In genomic region chr1:160053510-160054305, GRCm38 (mm10) we compare ENCODE assay signal across 11 mouse cellular contexts. TPM values are rescaled to one million over a fixed set of nuclear protein-coding genes. Genes with fewer than 3 reads are reported as not detected.
DNase-seq lines count a peak whose midpoint lies in the region; ATAC-seq lines count a peak whose summit lies in the region.
"Had no signal": no experiment of that assay in that cellular context is flagged by ENCODE, and none has a peak within 500 bp of the region (broad histone marks: within the 10 kb centered on the region; RNA-seq: fewer than 3 reads in every experiment).

No protein-coding gene starts in this region.

- H3K4me2 ChIP-seq in heart, embryonic 11.5 days, result no peak overlapping the region
- no peak overlapping the region for H3K4me2 ChIP-seq in midbrain, embryonic 16.5 days (ENCODE audit: low read length)
- H3K4me2 ChIP-seq: embryonic facial prominence, embryonic 12.5 days had no signal

- ATAC-seq in heart, embryonic 11.5 days (replicated peaks; ENCODE audit: insufficient number of reproducible peaks, low FRiP score, low TSS enrichment), result peak; percentile 33; the same call in 1 of the 2 replicates
- no peak for ATAC-seq in midbrain, embryonic 16.5 days

- no peak for DNase-seq in heart, postnatal 4 days
- peak; percentile 86 for DNase-seq in CD4-positive, CD25-positive, alpha-beta regulatory T cell, adult 2 months (ENCODE audit: low read depth, low spot score)
- peak; percentile 38 for DNase-seq in liver
- peak; percentile 29 for DNase-seq in lung, postnatal 14 days
- DNase-seq in urinary bladder, postnatal 10 days (ENCODE audit: low spot score), result no peak
- no peak for DNase-seq in frontal cortex, postnatal 10 days (ENCODE audit: low spot score in 2 of 2)
- DNase-seq: heart, postnatal 10 days had no signal

- no peak overlapping the region for H3K9ac ChIP-seq in heart, embryonic 11.5 days (ENCODE audit: low read depth, low read length)
- no peak overlapping the region for H3K9ac ChIP-seq in midbrain, embryonic 16.5 days (ENCODE audit: low read depth, low read length)
- H3K9ac ChIP-seq: embryonic facial prominence, embryonic 12.5 days had no signal

- no peaks in the 10 kb centered on the region for H3K36me3 ChIP-seq in heart, embryonic 11.5 days (ENCODE audit: control insufficient read depth, insufficient read depth, low read length)
- H3K36me3 ChIP-seq in midbrain, embryonic 16.5 days (ENCODE audit: control insufficient read depth, insufficient read depth, low read length), result no peaks in the 10 kb centered on the region
- H3K36me3 ChIP-seq: embryonic facial prominence, embryonic 12.5 days had no signal

- no peak overlapping the region for H3K4me3 ChIP-seq in heart, embryonic 11.5 days (ENCODE audit: low read depth, low read length)
- H3K4me3 ChIP-seq in midbrain, embryonic 16.5 days (ENCODE audit: low read depth, low read length), result no peak overlapping the region
- H3K4me3 ChIP-seq: embryonic facial prominence, embryonic 12.5 days had no signal

- H3K9me3 ChIP-seq in heart, embryonic 11.5 days (replicated peaks; ENCODE audit: control insufficient read depth, low read length), result no peaks in the 10 kb centered on the region
- H3K9me3 ChIP-seq in midbrain, embryonic 16.5 days (replicated peaks; ENCODE audit: control insufficient read depth, low read length, poor library complexity, severe bottlenecking), result no peaks in the 10 kb centered on the region
- H3K9me3 ChIP-seq: embryonic facial prominence, embryonic 12.5 days had no signal

- no peaks in the 10 kb centered on the region for H3K27me3 ChIP-seq in heart, embryonic 11.5 days (ENCODE audit: control insufficient read depth, insufficient read depth, low read length)
- H3K27me3 ChIP-seq in midbrain, embryonic 16.5 days (ENCODE audit: control insufficient read depth, insufficient read depth, low read depth, low read length), result no peaks in the 10 kb centered on the region
- H3K27me3 ChIP-seq: embryonic facial prominence, embryonic 12.5 days had no signal

- WGBS in heart, embryonic 11.5 days (ENCODE audit: insufficient replicate concordance), result 74% methylated on average over 5 of the region's 5 CpGs
- WGBS in midbrain, embryonic 16.5 days, result 86% methylated on average over 5 of the region's 5 CpGs

- H3K4me1 ChIP-seq in heart, embryonic 11.5 days (ENCODE audit: control insufficient read depth, insufficient read depth, low read length), result peaks cover 18% of the 10 kb centered on the region
- H3K4me1 ChIP-seq in midbrain, embryonic 16.5 days (ENCODE audit: control insufficient read depth, insufficient read depth, low read length), result no peaks in the 10 kb centered on the region
- H3K4me1 ChIP-seq: embryonic facial prominence, embryonic 12.5 days had no signal

- H3K27ac ChIP-seq in heart, embryonic 11.5 days (ENCODE audit: low read depth, low read length), result no peak overlapping the region
- no peak overlapping the region for H3K27ac ChIP-seq in midbrain, embryonic 16.5 days (ENCODE audit: low read length)
- H3K27ac ChIP-seq: embryonic facial prominence, embryonic 12.5 days; macrophage had no signal

RNA-seq across cellular contexts. Expression of gene 4930523C07Rik, which starts 9.5 kb away (rescaled TPM):
- polyA plus RNA-seq in heart, embryonic 11.5 days (2014; fragmentation: Nextera tagmentation; extraction: Ambion mirVana), result 13.3 and 15.0 TPM in 2 replicates
- 10 to 100 TPM; 24.0 to 26.1 TPM for total RNA-seq in heart, postnatal 4 days (2021)
- 2.7 and 3.1 TPM in 2 replicates for polyA plus RNA-seq in midbrain, embryonic 16.5 days (2015; fragmentation: Nextera tagmentation; extraction: Ambion mirVana)

Comparison
In these comparisons a context has a peak if more than half of its experiments do, and no peak if none do; other contexts are left out.
1. DNase-seq: peak in CD4-positive, CD25-positive, alpha-beta regulatory T cell, adult 2 months (single experiment), liver (single experiment) and lung, postnatal 14 days (single experiment); none in heart, postnatal 4 days (single experiment), urinary bladder, postnatal 10 days (single experiment) and frontal cortex, postnatal 10 days (0 of 2).